Mouse (Mus musculus): Measurements from ENCODE around the gene Fbxw21.
A peak's percentile ranks its signal among the peaks of the same experiment; 100 is the strongest.

The Fbxw21 gene

DNA sequence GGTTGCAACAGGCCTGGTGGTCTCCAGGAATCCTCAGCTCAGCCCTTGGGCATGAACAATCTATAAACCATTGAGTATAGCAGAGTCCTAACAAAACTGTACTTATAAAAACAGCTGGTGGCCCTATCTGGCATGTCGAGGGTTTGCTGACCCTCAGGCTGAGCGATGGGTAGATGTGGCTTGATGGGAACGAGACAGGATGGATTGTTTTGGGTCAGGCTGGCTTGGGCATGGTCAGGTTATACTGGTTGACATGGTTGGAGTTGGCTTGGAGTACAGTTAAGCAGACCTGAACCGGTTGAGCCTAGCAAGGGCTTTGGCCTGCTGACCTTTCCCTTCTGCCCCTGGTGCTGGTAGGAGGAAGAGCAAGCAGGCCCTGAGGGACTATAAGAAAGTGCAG, 50.7 kb downstream of the Fbxw21 start:
- DNase-seq, result no peak

DNA sequence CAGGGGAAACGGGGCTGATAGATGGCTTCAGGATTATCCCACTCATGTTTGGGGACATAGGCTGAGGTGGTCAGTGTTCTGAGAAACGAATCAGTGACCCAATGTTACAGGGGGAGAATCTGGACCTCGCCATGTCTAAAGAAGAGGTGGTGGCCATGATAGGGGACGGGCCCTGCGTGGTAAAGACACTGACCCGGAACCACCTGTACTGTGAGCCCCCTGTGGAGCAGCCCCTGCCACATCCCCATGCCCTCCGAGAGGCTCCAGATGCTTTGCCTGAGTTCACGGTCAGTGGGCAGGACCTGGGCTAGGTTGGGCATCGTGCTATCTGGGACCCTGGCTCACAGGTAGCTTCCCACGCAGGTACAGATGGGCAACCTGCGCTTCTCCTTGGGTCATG, 51.6 kb downstream of the Fbxw21 start:
- no peak for DNase-seq

DNA sequence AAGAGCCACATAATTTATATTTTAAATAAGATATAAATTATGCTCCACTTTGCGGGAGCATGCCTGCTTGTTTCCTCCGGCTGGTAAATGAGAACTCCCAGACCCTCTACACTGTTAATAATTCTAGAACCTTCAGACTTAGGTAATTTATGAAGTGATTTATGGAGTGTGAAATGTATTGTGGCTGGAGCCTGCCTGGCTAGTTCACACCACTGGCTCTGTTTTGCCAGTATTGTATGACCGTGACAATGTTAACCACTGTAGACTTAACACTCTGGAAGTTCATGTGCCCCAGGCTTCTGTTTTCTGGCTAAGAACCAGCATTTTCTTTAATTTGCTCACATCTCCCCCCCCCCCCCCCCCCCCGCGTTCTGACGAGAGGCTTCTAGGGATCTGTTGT, 54.5 kb downstream of the Fbxw21 start:
- DNase-seq, result no peak

- no peak for DNase-seq
These were observed 56.2 kb downstream of the Fbxw21 start for GRCm38 (mm10) chr9:109105648-109106047.

DNA sequence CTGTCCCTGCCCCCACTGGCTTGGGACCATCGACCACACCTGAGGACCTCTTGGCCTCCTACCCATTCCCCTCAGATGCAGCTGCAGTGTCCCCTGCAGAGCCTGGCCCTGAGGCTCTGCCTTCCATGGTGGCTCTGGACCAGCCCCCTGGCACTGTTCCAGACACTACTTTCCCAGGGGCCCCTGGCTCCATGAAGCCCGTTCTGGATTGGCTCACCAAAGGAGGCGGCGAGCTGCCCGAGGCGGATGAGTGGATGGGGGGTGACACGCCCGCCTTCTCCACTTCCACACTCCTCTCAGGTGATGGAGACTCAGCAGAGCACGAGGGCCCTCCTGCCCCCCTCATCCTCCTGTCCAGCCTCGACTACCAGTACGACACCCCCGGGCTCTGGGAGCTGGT, 56.8 kb downstream of the Fbxw21 start:
- no peak for DNase-seq

- no peak for DNase-seq
These were observed 57.8 kb downstream of the Fbxw21 start for GRCm38 (mm10) chr9:109104083-109104482.

DNA sequence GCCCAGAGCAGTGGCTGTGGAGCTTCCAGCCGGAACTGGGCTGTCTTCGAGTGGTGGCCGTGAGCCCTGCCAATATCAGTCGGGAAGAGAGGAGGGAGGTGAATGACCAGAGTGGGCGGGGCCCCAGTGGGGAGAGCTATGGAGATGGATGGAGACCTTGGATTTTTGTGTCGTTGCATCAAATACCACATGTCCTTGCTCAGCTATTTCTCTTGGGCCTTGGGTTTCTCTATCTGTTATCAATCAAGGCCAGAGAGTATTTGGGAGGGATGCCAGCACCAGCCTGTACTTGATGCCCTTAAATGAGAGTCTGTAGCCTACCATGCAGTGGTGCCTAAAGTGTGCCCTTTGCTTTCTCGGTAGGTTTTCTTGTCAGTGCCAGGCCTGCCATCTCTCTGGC, 58.6 kb downstream of the Fbxw21 start:
- DNase-seq, result no peak

DNA sequence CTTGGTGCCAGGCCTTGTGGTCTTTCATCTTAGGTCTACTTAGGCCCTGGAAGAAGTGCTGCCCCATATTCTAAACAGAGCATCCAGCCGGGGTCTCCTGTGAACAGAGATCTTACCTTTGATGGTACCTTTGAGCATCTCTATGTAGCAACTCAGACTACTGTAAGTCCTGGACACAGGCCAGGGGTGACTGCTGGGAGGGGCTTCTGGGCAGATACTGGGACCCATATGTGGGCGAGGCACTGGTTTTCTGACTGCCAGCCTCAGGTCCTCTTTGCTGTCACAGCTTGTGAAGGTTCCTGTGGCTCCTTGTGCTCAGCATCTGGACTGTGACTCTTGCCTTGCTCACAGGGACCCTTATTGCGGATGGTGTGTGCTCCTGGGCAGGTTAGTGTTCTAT, 59.3 kb downstream of the Fbxw21 start:
- no peak for DNase-seq

DNA sequence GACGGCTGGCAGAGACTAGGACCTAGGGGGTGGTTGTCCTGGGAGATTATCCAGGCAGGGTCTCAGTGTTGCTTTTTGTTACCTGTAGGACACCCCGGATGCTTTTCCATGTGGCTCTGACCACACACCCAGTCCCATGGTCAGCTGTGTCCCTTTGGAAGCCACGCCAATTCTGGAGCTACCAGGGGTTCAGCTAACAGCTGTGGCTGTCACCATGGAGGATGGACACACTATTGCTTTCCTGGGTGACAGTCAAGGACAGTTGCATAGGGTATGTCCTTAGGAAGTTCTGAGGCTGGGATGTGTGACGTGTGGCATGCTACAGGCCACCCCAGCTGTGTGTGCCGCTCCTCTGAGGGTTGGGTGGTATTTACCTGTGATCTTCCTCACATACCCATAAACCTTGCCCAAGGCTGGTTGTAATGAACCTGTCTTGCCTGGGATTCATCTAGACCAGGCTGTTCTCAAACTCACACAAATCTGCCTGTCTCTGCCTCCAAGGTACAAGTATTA, 59.9 kb downstream of the Fbxw21 start:
- no peak for DNase-seq

DNA sequence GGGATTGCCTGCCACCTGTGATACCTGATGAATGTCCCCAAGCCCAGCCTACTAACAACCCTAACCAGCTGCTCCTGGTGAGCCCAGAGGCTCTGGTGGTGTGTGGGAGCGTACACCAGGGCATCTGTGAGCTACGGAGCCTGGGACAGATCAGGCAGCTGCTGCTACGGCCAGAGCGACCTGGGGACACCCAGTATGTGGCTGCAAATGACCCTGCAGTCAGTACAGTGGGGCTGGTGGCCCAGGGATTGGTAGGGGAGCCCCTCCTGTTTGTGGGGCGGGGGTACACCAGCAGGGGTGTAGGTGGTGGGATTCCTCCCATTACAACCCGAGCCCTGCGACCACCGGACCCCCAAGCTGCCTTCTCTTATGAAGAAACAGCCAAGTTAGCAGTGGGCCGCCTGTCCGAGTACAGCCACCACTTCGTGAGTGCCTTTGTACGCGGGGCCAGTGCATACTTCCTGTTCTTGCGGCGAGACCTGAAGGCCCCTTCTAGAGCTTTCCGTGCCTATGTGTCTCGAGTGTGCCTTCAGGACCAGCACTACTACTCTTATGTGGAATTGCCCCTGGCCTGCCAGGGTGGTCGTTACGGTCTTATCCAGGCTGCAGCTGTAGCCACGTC, 61.4 kb downstream of the Fbxw21 start:
- no peak for DNase-seq

GRCm38 (mm10) chr9:109098969-109099368, 62.9 kb downstream of the Fbxw21 start:
- DNase-seq, result peak; percentile 66 to 83

- DNase-seq, result no peak
These were observed 63.5 kb downstream of the Fbxw21 start for GRCm38 (mm10) chr9:109098366-109098765.

GRCm38 (mm10) chr9:109097831-109098230, 64.0 kb downstream of the Fbxw21 start:
- DNase-seq, result no peak

DNA sequence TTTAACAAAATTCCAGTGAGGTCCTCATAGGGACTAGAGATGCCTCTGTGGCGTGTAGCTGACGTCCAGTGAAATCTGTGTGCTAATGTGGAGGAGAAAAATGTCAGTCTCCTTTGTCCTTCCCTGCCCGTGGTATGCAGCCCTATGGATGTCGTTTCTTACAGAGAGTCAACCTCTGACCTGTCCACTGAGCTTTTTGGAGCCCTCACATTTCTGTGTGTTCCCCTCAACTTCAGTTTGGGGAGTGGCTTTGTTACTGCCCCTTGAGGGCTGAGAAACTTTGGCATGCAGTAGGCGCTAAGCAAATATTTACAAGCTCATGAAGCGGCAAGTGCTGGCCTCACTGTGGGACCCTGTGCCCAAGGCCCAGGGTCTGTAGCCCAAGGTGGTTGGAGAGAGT, 64.5 kb downstream of the Fbxw21 start:
- no peak for DNase-seq

- DNase-seq, result no peak
These were observed 65.0 kb downstream of the Fbxw21 start for GRCm38 (mm10) chr9:109096856-109097255.

DNA sequence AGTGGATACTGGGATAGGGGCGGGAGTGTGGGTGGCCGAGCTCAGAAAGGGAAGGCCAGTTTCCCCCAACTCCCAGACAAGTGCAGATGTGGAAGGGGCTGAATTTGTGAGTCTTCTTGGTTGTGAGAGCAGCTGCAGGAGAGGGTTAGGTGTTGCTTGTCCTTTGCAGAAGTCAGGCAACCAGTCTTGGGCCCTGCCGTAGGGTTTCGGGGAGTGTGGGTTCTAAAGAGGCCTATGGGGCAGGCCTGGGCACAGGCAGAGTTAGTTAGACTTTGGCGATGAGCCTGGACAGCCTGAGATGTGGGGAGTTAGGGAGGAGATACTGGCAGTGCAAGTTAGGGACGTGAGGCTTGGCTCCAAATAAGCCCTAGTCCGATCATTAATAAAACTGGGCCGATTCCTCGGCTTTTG, 65.6 kb downstream of the Fbxw21 start:
- no peak for DNase-seq

DNA sequence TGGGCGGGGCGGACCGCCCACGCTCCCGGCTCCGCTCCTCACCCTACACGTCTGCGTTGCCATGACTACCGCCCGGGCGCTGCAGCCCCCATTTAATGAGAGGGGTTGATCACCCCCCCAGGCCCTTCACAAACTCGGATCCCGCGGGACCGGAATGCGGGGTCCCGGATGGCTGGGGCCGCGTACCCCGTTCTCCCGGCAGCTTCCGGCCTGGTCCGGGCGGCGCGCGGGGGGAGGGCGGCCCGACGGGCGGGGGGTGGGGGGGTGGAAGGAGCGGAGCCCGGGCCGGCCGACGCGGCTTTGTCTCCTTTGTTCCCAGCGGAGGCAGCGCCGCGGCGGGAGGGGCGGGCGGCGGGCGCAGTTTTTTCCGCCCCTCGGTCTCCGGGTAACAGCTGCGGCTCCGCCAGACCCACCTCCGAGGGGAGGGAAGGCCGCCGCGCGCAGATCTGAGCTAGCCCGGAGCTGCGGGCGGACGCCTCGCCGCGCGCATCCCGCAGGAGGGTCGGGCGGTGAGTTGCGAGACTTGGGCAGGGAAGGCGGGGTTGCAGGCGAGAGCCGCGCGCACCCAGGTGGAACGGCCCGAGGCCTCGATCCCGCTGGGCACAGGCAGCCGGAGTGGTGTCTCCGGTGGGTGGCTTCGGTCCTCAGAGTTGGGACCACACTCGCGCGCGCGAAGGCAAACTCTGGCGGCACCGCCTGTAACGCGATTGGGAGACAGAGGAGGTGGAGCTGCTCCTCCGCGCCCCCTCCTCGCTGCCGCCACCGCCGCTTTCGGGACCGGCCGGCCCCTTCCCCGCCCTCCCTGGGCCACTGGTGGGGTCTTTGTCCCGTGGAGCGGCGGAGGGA, 66.5 kb downstream of the Fbxw21 start, which contains the start of gene Plxnb1:
Gene Plxnb1 (plus strand): TSS at position 253 of the 846 bp plus-strand sequence.
- peak in 1 of 2 experiments; percentile 56 for DNase-seq

DNA sequence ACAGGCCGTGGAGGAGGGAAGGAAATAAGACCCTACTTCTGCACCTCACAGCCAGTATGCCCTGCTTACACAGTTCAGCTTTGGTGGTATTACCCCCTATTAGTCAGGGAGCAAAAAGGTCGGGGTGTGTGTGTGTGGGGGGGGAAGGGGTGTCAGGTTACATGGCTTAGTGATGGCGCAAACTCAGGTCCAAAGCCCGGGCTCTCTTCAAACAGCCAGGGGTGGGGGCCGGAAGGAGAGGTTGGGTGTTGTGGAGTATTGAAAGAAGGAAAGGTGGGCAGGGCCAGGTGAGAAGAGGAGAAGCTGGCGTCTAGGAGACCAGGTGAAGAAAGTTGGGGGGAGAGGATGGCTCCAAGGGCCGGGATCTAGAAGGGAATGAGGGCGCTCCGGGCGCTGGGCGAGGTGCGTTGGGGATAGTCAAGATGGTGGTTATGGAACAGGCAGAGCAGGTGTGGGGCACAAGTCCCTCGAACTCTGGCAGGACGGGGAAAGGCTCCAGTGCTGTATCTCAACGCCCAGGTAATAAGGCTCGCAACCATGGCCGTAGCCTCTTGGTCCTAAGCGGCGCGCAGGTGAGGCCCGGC, 67.2 kb downstream of the Fbxw21 start:
- DNase-seq, result peak in 1 of 2 experiments; percentile 54

- peak; percentile 69 for DNase-seq
These were observed 67.9 kb downstream of the Fbxw21 start for GRCm38 (mm10) chr9:109093786-109094552.

GRCm38 (mm10) chr9:109092799-109093198, 69.0 kb downstream of the Fbxw21 start:
- peak in 1 of 2 experiments; percentile 48 for DNase-seq

GRCm38 (mm10) chr9:109091802-109092201, 70.0 kb downstream of the Fbxw21 start:
- DNase-seq, result no peak

DNA sequence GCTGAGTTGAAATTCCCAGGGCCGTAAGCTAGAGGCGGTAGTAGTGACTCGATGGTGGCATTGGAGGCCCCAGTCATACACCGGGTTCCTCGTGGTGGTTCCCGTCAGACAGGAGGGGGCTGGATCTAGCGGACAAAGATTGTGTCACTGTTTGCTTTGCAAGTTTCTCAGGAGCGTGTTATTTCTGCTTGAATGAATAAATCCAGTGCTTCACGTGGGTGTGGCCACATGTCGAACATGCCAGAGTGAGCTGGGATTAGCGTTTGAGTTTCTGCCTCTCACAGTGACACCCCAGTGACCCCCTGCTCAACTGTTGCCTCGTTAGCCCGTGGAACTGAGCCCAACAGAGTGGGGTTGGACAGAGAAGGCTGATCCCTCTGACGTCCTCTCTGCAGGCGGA, 71.4 kb downstream of the Fbxw21 start:
- DNase-seq, result no peak

All from kidney, adult 8-10 months (tissue).